Mouse (Mus musculus) midbrain, postnatal 0 days (tissue): ENCODE measurements around the gene Riok1. TPM values are rescaled to one million over a fixed set of nuclear protein-coding genes. Genes with fewer than 3 reads are reported as not detected.

Source experiments
- ATAC-seq: fragments of 200-750 bp; cut with Nextera tagmentation; 2 replicates; pipeline ENCODE4 v1.8.0; 2017; ENCODE audit warnings: moderate number of reproducible peaks, mild to moderate bottlenecking, moderate TSS enrichment, moderate library complexity; ENCODE audit not compliant: low FRiP score
- DNase-seq: peaks from one replicate; pipeline ENCODE4 v3.0.0-alpha.2; 2015; ENCODE audit warnings: low spot score
- H3K27ac ChIP-seq: fragments of 300-500 bp; sonication (generic); 2 replicates; pipeline ENCODE4 v1.5.1; 2014; ENCODE audit warnings: low read depth, mild to moderate bottlenecking, low read length, mixed read lengths
- H3K27me3 ChIP-seq: fragments of 300-500 bp; sonication (generic); 2 replicates; pipeline ENCODE4 v1.6.1; 2014; ENCODE audit warnings: low read length, control low read depth, mixed read lengths; ENCODE audit not compliant: insufficient read depth
- H3K36me3 ChIP-seq: fragments of 300-500 bp; sonication (generic); 2 replicates; pipeline ENCODE4 v1.6.1; 2014; ENCODE audit warnings: low read length, control low read depth, mixed read lengths; ENCODE audit not compliant: insufficient read depth
- H3K4me1 ChIP-seq: fragments of 300-500 bp; sonication (generic); 2 replicates; pipeline ENCODE4 v1.6.1; 2014; ENCODE audit warnings: mild to moderate bottlenecking, control low read depth, antibody characterized with exemption, low read length, mixed read lengths; ENCODE audit not compliant: insufficient read depth
- H3K4me2 ChIP-seq: fragments of 300-500 bp; sonication (generic); 2 replicates; pipeline ENCODE4 v1.6.1; 2014; ENCODE audit warnings: low read depth, mild to moderate bottlenecking, low read length, mixed read lengths; ENCODE audit not compliant: poor library complexity, severe bottlenecking
- H3K4me3 ChIP-seq: fragments of 300-500 bp; sonication (generic); 2 replicates; pipeline ENCODE4 v1.5.1; 2014; ENCODE audit warnings: low read depth, mild to moderate bottlenecking, low read length, moderate library complexity
- H3K9ac ChIP-seq: fragments of 300-500 bp; sonication (generic); replicated peaks from 2 replicates; pipeline ENCODE4 v1.6.1; 2014; ENCODE audit warnings: mild to moderate bottlenecking, low read length, moderate library complexity, mixed read lengths; ENCODE audit not compliant: poor library complexity, severe bottlenecking
- H3K9me3 ChIP-seq: fragments of 300-500 bp; sonication (generic); 2 replicates; pipeline ENCODE4 v1.6.1; 2016; ENCODE audit warnings: low read length, control low read depth
- CTCF ChIP-seq: IDR thresholded peaks from 2 replicates; pipeline ENCODE4 v1.5.1; 2016; ENCODE audit warnings: antibody characterized with exemption, mild to moderate bottlenecking
- WGBS: fragments of 180-500 bp; shearing (Covaris S2); extraction: QIAGEN DNeasy Blood & Tissue Kit; methylation state at CpG from one replicate; pipeline ENCODE4 v1.1.7; 2014; 5-methylcytosine and 5-hydroxymethylcytosine counted together
- polyA plus RNA-seq: library from polyadenylated mRNA; unstranded; fragments of >200 nt; fragmentation: Nextera tagmentation; extraction: Ambion mirVana; gene quantifications from 2 replicates; pipeline ENCODE4 v1.2.1, GENCODE M21; 2015
- total RNA-seq: library from RNA; depleted of rRNA; stranded (reverse); fragments of >200 nt; gene quantifications from 2 replicates; pipeline ENCODE4 v1.2.3, GENCODE M21; 2014

The Riok1 gene
- total and polyA plus RNA-seq, 2 experiments from 2014 or later = 24.5 to 44.3 TPM

DNA sequence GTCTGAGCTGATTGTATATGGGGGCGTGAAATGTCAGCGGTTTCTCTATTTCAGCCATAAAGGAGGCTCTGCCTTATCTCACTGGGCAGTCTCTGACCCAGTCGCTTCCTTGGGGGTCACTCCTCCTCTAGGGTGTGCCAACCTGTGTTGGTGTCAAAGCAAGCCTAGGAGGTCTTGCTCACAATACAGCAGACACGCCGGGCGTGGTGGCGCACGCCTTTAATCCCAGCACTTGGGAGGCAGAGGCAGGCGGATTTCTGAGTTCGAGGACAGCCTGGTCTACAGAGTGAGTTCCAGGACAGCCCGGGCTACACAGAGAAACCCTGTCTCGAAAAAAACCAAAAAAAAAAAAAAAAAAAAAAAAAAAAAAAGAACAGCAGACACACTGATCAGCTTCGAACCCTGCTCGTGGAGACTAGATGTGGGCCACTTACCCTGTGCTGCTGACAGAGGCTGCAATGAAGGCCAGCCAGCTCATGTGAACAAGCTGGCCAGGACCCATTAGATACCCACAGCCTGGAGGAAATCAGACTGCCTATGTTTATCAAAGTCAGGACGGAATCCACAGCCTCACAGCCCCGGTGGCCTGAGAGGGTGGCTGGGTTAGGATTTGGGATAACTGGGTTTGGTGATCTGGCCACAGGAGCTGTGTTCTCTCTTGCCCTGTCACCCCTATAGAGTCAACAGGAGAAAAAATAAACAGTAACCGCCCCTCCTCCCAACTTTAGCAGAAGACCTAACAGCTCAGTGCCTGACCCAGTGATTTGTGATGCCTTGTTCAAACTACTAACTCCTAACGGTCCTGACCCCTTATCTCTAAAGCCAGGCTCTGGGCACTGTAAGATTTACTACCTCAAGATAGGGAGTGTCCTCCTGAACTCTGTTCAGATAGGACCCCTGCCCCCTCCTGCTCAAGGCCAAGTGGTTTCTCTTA lies 36.8 kb downstream of the Riok1 start:
- no peak overlapping the region for H3K27ac ChIP-seq
- no peak for TF ChIP-seq CTCF
- no peaks in the 10 kb centered on the region for H3K27me3 ChIP-seq
- H3K4me2 ChIP-seq = no peak overlapping the region
- no peaks in the 10 kb centered on the region for H3K36me3 ChIP-seq
- H3K9me3 ChIP-seq = no peaks in the 10 kb centered on the region
- H3K4me3 ChIP-seq = no peak overlapping the region
- ATAC-seq = no peak
- no peak for DNase-seq
- WGBS = 92% methylated on average over 18 of the region's 18 CpGs
- H3K9ac ChIP-seq = no peak overlapping the region
- H3K4me1 ChIP-seq = no peaks in the 10 kb centered on the region

GRCm38 (mm10) chr13:38074404-38074803 lies 37.6 kb downstream of the Riok1 start:
- Histone ChIP-seq H3K4me1 (no peaks in the 10 kb centered on the region), H3K4me3 (no peak overlapping the region), H3K4me2 (no peak overlapping the region), H3K36me3 (no peaks in the 10 kb centered on the region), H3K27me3 (no peaks in the 10 kb centered on the region), H3K9me3 (no peaks in the 10 kb centered on the region), H3K9ac (no peak overlapping the region), H3K27ac (no peak overlapping the region)
- no peak for TF ChIP-seq CTCF
- DNase-seq (no peak), ATAC-seq (no peak)
- WGBS = 76% methylated on average over 5 of the region's 5 CpGs

GRCm38 (mm10) chr13:38077113-38077512 lies 40.3 kb downstream of the Riok1 start:
- Histone ChIP-seq H3K9me3 (no peaks in the 10 kb centered on the region), H3K27ac (no peak overlapping the region), H3K36me3 (no peaks in the 10 kb centered on the region), H3K27me3 (no peaks in the 10 kb centered on the region), H3K4me1 (no peaks in the 10 kb centered on the region), H3K4me2 (no peak overlapping the region), H3K9ac (no peak overlapping the region), H3K4me3 (no peak overlapping the region)
- no peak for ATAC-seq
- WGBS = 24% methylated on average over 11 of the region's 11 CpGs
- TF ChIP-seq CTCF = no peak
- no peak for DNase-seq

DNA sequence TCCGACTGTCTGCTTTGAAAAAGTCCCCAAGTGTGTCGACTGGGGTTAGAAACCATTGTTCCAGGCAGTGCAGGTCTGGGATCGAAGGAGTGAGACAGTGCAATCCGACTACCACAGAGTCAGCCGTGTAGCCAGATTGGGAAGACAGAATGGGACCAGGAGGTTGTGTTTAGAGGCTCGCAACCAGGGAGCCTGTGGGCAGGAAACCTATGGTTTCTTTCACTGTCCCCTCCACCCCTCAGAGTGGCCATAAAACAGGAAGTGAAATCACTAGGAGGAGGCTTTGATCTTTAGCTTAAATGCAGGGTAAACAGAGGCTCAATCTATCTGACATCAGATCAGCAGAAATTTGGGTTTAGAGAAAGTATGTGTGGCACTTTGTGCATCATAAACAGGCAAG lies 42.0 kb downstream of the Riok1 start:
- no peak overlapping the region for H3K9ac ChIP-seq
- ATAC-seq (no peak), DNase-seq (no peak)
- no peak overlapping the region for H3K27ac ChIP-seq
- no peaks in the 10 kb centered on the region for H3K27me3 ChIP-seq
- no peak overlapping the region for H3K4me2 ChIP-seq
- no peaks in the 10 kb centered on the region for H3K4me1 ChIP-seq
- H3K4me3 ChIP-seq = no peak overlapping the region
- H3K36me3 ChIP-seq = no peaks in the 10 kb centered on the region
- 29% methylated on average over 6 of the region's 6 CpGs for WGBS
- H3K9me3 ChIP-seq = no peaks in the 10 kb centered on the region
- TF ChIP-seq CTCF = no peak

GRCm38 (mm10) chr13:38079366-38079765 lies 42.6 kb downstream of the Riok1 start:
- Histone ChIP-seq H3K27me3 (no peaks in the 10 kb centered on the region), H3K27ac (no peak overlapping the region), H3K4me1 (no peaks in the 10 kb centered on the region), H3K9me3 (no peaks in the 10 kb centered on the region), H3K36me3 (no peaks in the 10 kb centered on the region), H3K9ac (no peak overlapping the region), H3K4me3 (no peak overlapping the region), H3K4me2 (no peak overlapping the region)
- 87% methylated on average over 5 of the region's 5 CpGs for WGBS
- no peak for TF ChIP-seq CTCF
- no peak for DNase-seq
- no peak for ATAC-seq

GRCm38 (mm10) chr13:38080014-38080413 lies 43.2 kb downstream of the Riok1 start:
- Histone ChIP-seq H3K4me2 (no peak overlapping the region), H3K27ac (no peak overlapping the region), H3K9me3 (no peaks in the 10 kb centered on the region), H3K9ac (no peak overlapping the region), H3K4me1 (no peaks in the 10 kb centered on the region), H3K4me3 (no peak overlapping the region), H3K27me3 (no peaks in the 10 kb centered on the region), H3K36me3 (no peaks in the 10 kb centered on the region)
- no peak for DNase-seq
- WGBS = 64% methylated on average over 9 of the region's 9 CpGs
- ATAC-seq = no peak
- TF ChIP-seq CTCF = no peak
